Mouse (Mus musculus) left cerebral cortex, adult 18-20 months (tissue): ENCODE results near the gene Gm6509. TPM values are rescaled to one million over a fixed set of nuclear protein-coding genes. Genes with fewer than 3 reads are reported as not detected.
"Not testable (repeated sequence)": the region's sequence is repeated elsewhere in the genome, so short reads cannot be mapped to it uniquely, and the experiment has no call there.

ENCODE experiments used
- DNase-seq, 2 experiments: peaks; one replicate each; pipeline ENCODE4 v3.0.0; 2021 to 2022; ENCODE audit warnings: low spot score in 2 of 2, mixed read lengths in 1 of 2
- long read RNA-seq, 2 experiments: library from polyadenylated mRNA; stranded (forward); transcript quantifications; one replicate each; pipeline ENCODE4 v2.0.0; 2021
- total RNA-seq, 2 experiments: library from RNA; stranded (reverse); gene quantifications; 2 replicates each; pipeline ENCODE4 v1.2.3; 2021

Gene Gm6509
- total RNA-seq = not detected
- long read RNA-seq, experiment 1 = 0 reads
- long read RNA-seq, experiment 2 = 0 reads

- DNase-seq = not testable (repeated sequence)
Measured at GRCm38 (mm10) chr5:94623679-94624078, at the start of gene Gm6509. TSS of gene Gm6509 (plus strand) at chr5:94623979.

- not testable (repeated sequence) for DNase-seq
Measured at GRCm38 (mm10) chr5:94616242-94616641, 7.5 kb upstream of the Gm6509 start, which contains the start of gene Gm3147. TSS of gene Gm3147 (minus strand) at chr5:94616342.

GRCm38 (mm10) chr5:94648082-94648481 lies 24.3 kb downstream of the Gm6509 start, which contains the start of gene Gm6205:
TSS of gene Gm6205 (plus strand) at chr5:94648382.
- DNase-seq = not testable (repeated sequence)

Other genes starting within 250 kb of the Gm6509 start
- not detected for gene Gm7682, start 178.2 kb upstream of the Gm6509 start, total RNA-seq
- not detected for gene Gm3139, start 97.7 kb upstream of the Gm6509 start, total RNA-seq
- not detected for gene Gm3147, start 7.6 kb upstream of the Gm6509 start, total RNA-seq
- not detected for gene Gm6205, start 24.4 kb downstream of the Gm6509 start, total RNA-seq
- not detected for gene Gm3183, start 241.5 kb downstream of the Gm6509 start, total RNA-seq